Mouse (Mus musculus): ENCODE data around the gene Vps35.

Vps35 gene

GRCm38 (mm10) chr8:85299434-85300077, at the start of gene Vps35, which contains the start of gene Orc6:
Gene Vps35, minus strand, starts transcription at chr8:85299802.
Gene Orc6, plus strand, starts transcription at chr8:85299632.
- peak; percentile 97 for DNase-seq (ENCODE audit: low read depth, low spot score)

GRCm38 (mm10) chr8:85339871-85340573, 40.4 kb upstream of the Vps35 start:
- DNase-seq (ENCODE audit: low read depth, low spot score), result no peak

GRCm38 (mm10) chr8:85337681-85338080, 38.1 kb upstream of the Vps35 start:
- DNase-seq (ENCODE audit: low read depth, low spot score), result no peak

- DNase-seq (ENCODE audit: low read depth, low spot score), result no peak
Measured at GRCm38 (mm10) chr8:85336211-85336933, 36.8 kb upstream of the Vps35 start.

- no peak for DNase-seq (ENCODE audit: low read depth, low spot score)
Measured at GRCm38 (mm10) chr8:85335105-85335504, 35.5 kb upstream of the Vps35 start.

- DNase-seq (ENCODE audit: low read depth, low spot score), result no peak
Measured at GRCm38 (mm10) chr8:85329506-85329905, 29.9 kb upstream of the Vps35 start.

GRCm38 (mm10) chr8:85327036-85327435, 27.4 kb upstream of the Vps35 start:
- DNase-seq (ENCODE audit: low read depth, low spot score), result no peak

GRCm38 (mm10) chr8:85323084-85323483, 23.5 kb upstream of the Vps35 start:
- no peak for DNase-seq (ENCODE audit: low read depth, low spot score)

- no peak for DNase-seq (ENCODE audit: low read depth, low spot score)
Measured at GRCm38 (mm10) chr8:85321981-85322380, 22.4 kb upstream of the Vps35 start.

GRCm38 (mm10) chr8:85318534-85318933, 18.9 kb upstream of the Vps35 start:
- no peak for DNase-seq (ENCODE audit: low read depth, low spot score)

GRCm38 (mm10) chr8:85313036-85313435, 13.4 kb upstream of the Vps35 start:
- no peak for DNase-seq (ENCODE audit: low read depth, low spot score)

GRCm38 (mm10) chr8:85311743-85312142, 12.1 kb upstream of the Vps35 start:
- DNase-seq (ENCODE audit: low read depth, low spot score), result peak; percentile 49

- no peak for DNase-seq (ENCODE audit: low read depth, low spot score)
Measured at GRCm38 (mm10) chr8:85308564-85308963, 9.0 kb upstream of the Vps35 start.

GRCm38 (mm10) chr8:85303531-85303930, 3.9 kb upstream of the Vps35 start:
- DNase-seq (ENCODE audit: low read depth, low spot score), result no peak

GRCm38 (mm10) chr8:85302931-85303330, 3.3 kb upstream of the Vps35 start:
- no peak for DNase-seq (ENCODE audit: low read depth, low spot score)

GRCm38 (mm10) chr8:85301941-85302340, 2.3 kb upstream of the Vps35 start:
- no peak for DNase-seq (ENCODE audit: low read depth, low spot score)

GRCm38 (mm10) chr8:85298600-85299433, 785 bp downstream of the Vps35 start:
- DNase-seq (ENCODE audit: low read depth, low spot score), result peak; percentile 24

GRCm38 (mm10) chr8:85286846-85287245, 12.8 kb downstream of the Vps35 start:
- DNase-seq (ENCODE audit: low read depth, low spot score), result no peak

- DNase-seq (ENCODE audit: low read depth, low spot score), result no peak
Measured at GRCm38 (mm10) chr8:85227297-85227696, 72.3 kb downstream of the Vps35 start.

GRCm38 (mm10) chr8:85225688-85226087, 73.9 kb downstream of the Vps35 start, which contains the start of gene Olfr371:
Gene Olfr371, plus strand, starts transcription at chr8:85225988.
- no peak for DNase-seq (ENCODE audit: low read depth, low spot score)

- DNase-seq (ENCODE audit: low read depth, low spot score), result no peak
Measured at GRCm38 (mm10) chr8:85220992-85221391, 78.6 kb downstream of the Vps35 start.

GRCm38 (mm10) chr8:85220220-85220619, 79.4 kb downstream of the Vps35 start:
- DNase-seq (ENCODE audit: low read depth, low spot score), result no peak

Data from CD4-positive, CD25-positive, alpha-beta regulatory T cell, adult 2 months (primary cell).